Mouse (Mus musculus): ENCODE measurements around the gene Tnfrsf11a.
"Not testable (repeated sequence)": the region's sequence is repeated elsewhere in the genome, so short reads cannot be mapped to it uniquely, and the experiment has no call there.

Tnfrsf11a gene

GRCm38 (mm10) chr1:105785146-105785545 lies 4.6 kb downstream of the Tnfrsf11a start:
- DNase-seq (ENCODE audit: low read depth) = no peak

GRCm38 (mm10) chr1:105786731-105787357 lies 6.3 kb downstream of the Tnfrsf11a start:
- no peak for DNase-seq (ENCODE audit: low read depth)

GRCm38 (mm10) chr1:105790103-105790502 lies 9.6 kb downstream of the Tnfrsf11a start:
- no peak for DNase-seq (ENCODE audit: low read depth)

GRCm38 (mm10) chr1:105794670-105795069 lies 14.2 kb downstream of the Tnfrsf11a start:
- no peak for DNase-seq (ENCODE audit: low read depth)

- DNase-seq (ENCODE audit: low read depth) = no peak
These were observed 15.2 kb downstream of the Tnfrsf11a start for GRCm38 (mm10) chr1:105795705-105796104.

GRCm38 (mm10) chr1:105800570-105800969 lies 20.1 kb downstream of the Tnfrsf11a start:
- DNase-seq (ENCODE audit: low read depth) = no peak

GRCm38 (mm10) chr1:105801252-105801651 lies 20.7 kb downstream of the Tnfrsf11a start:
- no peak for DNase-seq (ENCODE audit: low read depth)

- peak; percentile 52 for DNase-seq (ENCODE audit: low read depth)
These were observed 22.4 kb downstream of the Tnfrsf11a start for GRCm38 (mm10) chr1:105802941-105803340.

- no peak for DNase-seq (ENCODE audit: low read depth)
These were observed 23.8 kb downstream of the Tnfrsf11a start for GRCm38 (mm10) chr1:105804285-105804684.

- DNase-seq (ENCODE audit: low read depth) = peak; percentile 17
These were observed 25.0 kb downstream of the Tnfrsf11a start for GRCm38 (mm10) chr1:105805565-105805964.

- no peak for DNase-seq (ENCODE audit: low read depth)
These were observed 26.7 kb downstream of the Tnfrsf11a start for GRCm38 (mm10) chr1:105807028-105807722.

- not testable (repeated sequence) for DNase-seq (ENCODE audit: low read depth)
These were observed 31.5 kb downstream of the Tnfrsf11a start for GRCm38 (mm10) chr1:105812027-105812426.

GRCm38 (mm10) chr1:105812960-105813708 lies 32.6 kb downstream of the Tnfrsf11a start:
- no peak for DNase-seq (ENCODE audit: low read depth)

- no peak for DNase-seq (ENCODE audit: low read depth)
These were observed 33.2 kb downstream of the Tnfrsf11a start for GRCm38 (mm10) chr1:105813709-105814061.

GRCm38 (mm10) chr1:105814402-105815270 lies 34.1 kb downstream of the Tnfrsf11a start:
- no peak for DNase-seq (ENCODE audit: low read depth)

- no peak for DNase-seq (ENCODE audit: low read depth)
These were observed 34.8 kb downstream of the Tnfrsf11a start for GRCm38 (mm10) chr1:105815310-105815709.

GRCm38 (mm10) chr1:105815736-105816135 lies 35.2 kb downstream of the Tnfrsf11a start:
- DNase-seq (ENCODE audit: low read depth) = no peak

GRCm38 (mm10) chr1:105819031-105819430 lies 38.5 kb downstream of the Tnfrsf11a start:
- DNase-seq (ENCODE audit: low read depth) = no peak

GRCm38 (mm10) chr1:105819740-105820139 lies 39.2 kb downstream of the Tnfrsf11a start:
- DNase-seq (ENCODE audit: low read depth) = no peak

- DNase-seq (ENCODE audit: low read depth) = no peak
These were observed 43.8 kb downstream of the Tnfrsf11a start for GRCm38 (mm10) chr1:105824356-105824755.

GRCm38 (mm10) chr1:105824980-105825379 lies 44.5 kb downstream of the Tnfrsf11a start:
- DNase-seq (ENCODE audit: low read depth) = no peak

- DNase-seq (ENCODE audit: low read depth) = no peak
These were observed 46.9 kb downstream of the Tnfrsf11a start for GRCm38 (mm10) chr1:105827374-105827773.
